Mouse (Mus musculus) ES-E14 (cell line): ENCODE measurements around the gene Dnah11. TPM values are rescaled to one million over a fixed set of nuclear protein-coding genes. Genes with fewer than 3 reads are reported as not detected.

Experiments
- DNase-seq: peaks from one replicate; pipeline ENCODE4 v3.0.0-alpha.2; 2013; ENCODE audit warnings: low read depth, low spot score
- H3K27ac ChIP-seq: 2 replicates; pipeline ENCODE4 v1.5.1; 2012; ENCODE audit warnings: low read depth, mild to moderate bottlenecking, low read length, moderate library complexity, mixed read lengths; ENCODE audit not compliant: poor library complexity, insufficient read depth, severe bottlenecking
- H3K36me3 ChIP-seq: 2 replicates; pipeline ENCODE4 v1.6.1; 2012; ENCODE audit warnings: mild to moderate bottlenecking, low read length, moderate library complexity, mixed read lengths; ENCODE audit not compliant: control insufficient read depth, poor library complexity, insufficient read depth, severe bottlenecking
- H3K4me1 ChIP-seq, 2 experiments: fragments of 150-350 bp in 1 of 2; sonication (generic) in 1 of 2; 2 replicates each; pipeline ENCODE4 v1.6.1; 2012; ENCODE audit warnings: low read length in 2 of 2, mild to moderate bottlenecking in 1 of 2, mixed read lengths in 1 of 2; ENCODE audit not compliant: control insufficient read depth in 2 of 2, insufficient read depth in 2 of 2, poor library complexity in 1 of 2
- H3K4me3 ChIP-seq, 2 experiments: fragments of 150-350 bp in 1 of 2; sonication (generic) in 1 of 2; 2 replicates each; pipeline ENCODE4 v1.5.1; 2012; ENCODE audit warnings: low read length in 2 of 2, low read depth in 1 of 2, mild to moderate bottlenecking in 1 of 2, mixed read lengths in 1 of 2; ENCODE audit not compliant: insufficient read depth in 1 of 2, poor library complexity in 1 of 2, severe bottlenecking in 1 of 2
- H3K9ac ChIP-seq: 2 replicates; pipeline ENCODE4 v1.6.1; 2012; ENCODE audit warnings: low read depth, mild to moderate bottlenecking, low read length, mixed read lengths; ENCODE audit not compliant: poor library complexity, insufficient read depth, severe bottlenecking
- H3K9me3 ChIP-seq: fragments of 150-350 bp; sonication (generic); 2 replicates; pipeline ENCODE4 v1.6.1; 2012; ENCODE audit warnings: low read depth, mild to moderate bottlenecking, low read length; ENCODE audit not compliant: control insufficient read depth, insufficient read depth
- CHD2 ChIP-seq: IDR thresholded peaks from 2 replicates; pipeline ENCODE4 v1.6.1; 2014; ENCODE audit warnings: mild to moderate bottlenecking, low read depth, low read length, inconsistent platforms
- HCFC1 ChIP-seq: IDR thresholded peaks from 2 replicates; pipeline ENCODE4 v1.6.1; 2012; ENCODE audit warnings: low read length, inconsistent platforms, borderline replicate concordance; ENCODE audit not compliant: insufficient read depth
- MAFK ChIP-seq: IDR thresholded peaks from 2 replicates; pipeline ENCODE4 v1.6.1; 2014; ENCODE audit warnings: mild to moderate bottlenecking, low read depth, low read length, inconsistent platforms; ENCODE audit not compliant: insufficient read depth
- ZC3H11A ChIP-seq: IDR thresholded peaks from 2 replicates; pipeline ENCODE4 v1.6.1; 2012; ENCODE audit warnings: low read depth, mild to moderate bottlenecking, inconsistent platforms, low read length, borderline replicate concordance
- ZNF384 ChIP-seq: IDR thresholded peaks from 2 replicates; pipeline ENCODE4 v1.6.1; 2012; ENCODE audit warnings: low read depth, low read length, inconsistent platforms
- in situ Hi-C, 2 experiments: fragments of 600-800 bp; cut with MboI; formaldehyde crosslinking; loops; one replicate each; pipeline ENCODE4 v1.15.1; 2025; ENCODE audit warnings: low sequenced_read_pairs in 2 of 2, inconsistent platforms in 1 of 2; ENCODE audit not compliant: unreplicated experiment in 2 of 2
- total RNA-seq: library from RNA; depleted of rRNA; stranded (reverse); fragments of 300-350 nt; gene quantifications from 2 replicates; pipeline ENCODE4 v1.2.3, GENCODE M21; 2012; rRNA removed

Dnah11 gene
- total RNA-seq, 1 experiment: 0.45 TPM

- Histone ChIP-seq H3K36me3 (no peaks in the 10 kb centered on the region; the same call in 1 of the 2 replicates), H3K4me1 (no peaks in the 10 kb centered on the region), H3K9ac (no peak overlapping the region), H3K27ac (no peak overlapping the region), H3K4me3 (no peak overlapping the region), H3K9me3 (no peaks in the 10 kb centered on the region)
- no peak for DNase-seq
- in situ Hi-C loops: no loop called here
- no peak for TF ChIP-seq CHD2
- no peak for TF ChIP-seq MAFK
- no peak for TF ChIP-seq ZNF384
- no peak for TF ChIP-seq HCFC1
- TF ChIP-seq ZC3H11A: no peak; the same call in 1 of the 2 replicates
Measured at GRCm38 (mm10) chr12:117834652-117835051, 364.2 kb downstream of the Dnah11 start.

- no peak for DNase-seq
- H3K9me3 ChIP-seq: no peaks in the 10 kb centered on the region
- no peak for TF ChIP-seq HCFC1
- TF ChIP-seq MAFK: no peak
- no peak for TF ChIP-seq ZC3H11A
- TF ChIP-seq ZNF384: no peak
- no peak for TF ChIP-seq CHD2
- H3K27ac ChIP-seq: no peak overlapping the region
- no peaks in the 10 kb centered on the region; the same call in 1 of the 2 replicates for H3K36me3 ChIP-seq
- no peak overlapping the region for H3K4me3 ChIP-seq
- no peaks in the 10 kb centered on the region for H3K4me1 ChIP-seq
- H3K9ac ChIP-seq: no peak overlapping the region
- in situ Hi-C loops: no loop called here
Measured at GRCm38 (mm10) chr12:117832190-117832589, 366.7 kb downstream of the Dnah11 start.

- in situ Hi-C loops: no loop called here
- no peak overlapping the region for H3K27ac ChIP-seq
- no peak overlapping the region for H3K9ac ChIP-seq
- H3K4me3 ChIP-seq: no peak overlapping the region
- no peak for DNase-seq
- no peaks in the 10 kb centered on the region for H3K9me3 ChIP-seq
- H3K4me1 ChIP-seq: no peaks in the 10 kb centered on the region
- H3K36me3 ChIP-seq: no peaks in the 10 kb centered on the region; the same call in 1 of the 2 replicates
- TF ChIP-seq MAFK (no peak), HCFC1 (no peak), CHD2 (no peak), ZNF384 (no peak), ZC3H11A (no peak)
Measured at GRCm38 (mm10) chr12:117831351-117831961, 367.4 kb downstream of the Dnah11 start.

GRCm38 (mm10) chr12:117828350-117828749, 370.5 kb downstream of the Dnah11 start:
- Histone ChIP-seq H3K36me3 (no peaks in the 10 kb centered on the region), H3K27ac (no peak overlapping the region), H3K4me3 (no peak overlapping the region), H3K9ac (no peak overlapping the region), H3K9me3 (no peaks in the 10 kb centered on the region), H3K4me1 (no peaks in the 10 kb centered on the region)
- DNase-seq: no peak
- TF ChIP-seq HCFC1: no peak
- no peak for TF ChIP-seq MAFK
- TF ChIP-seq CHD2: no peak
- no peak for TF ChIP-seq ZNF384
- TF ChIP-seq ZC3H11A: no peak
- in situ Hi-C loops: no loop called here

Other genes starting within 250 kb of the Dnah11 start
- gene Sp4, start 102.4 kb upstream of the Dnah11 start, total RNA-seq: 10.4 and 12.2 TPM in 2 replicates